Mouse (Mus musculus) heart, adult 2 months (tissue): ENCODE results near the gene Mrpl2.

Source experiments
- CTCF ChIP-seq: fragments of 200-600 bp; IDR thresholded peaks from 2 replicates; pipeline ENCODE4 v1.8.1; 2022; ENCODE audit warnings: antibody characterized with exemption, mild to moderate bottlenecking, moderate library complexity
- POLR2A ChIP-seq: fragments of 200-500 bp; IDR thresholded peaks from 2 replicates; pipeline ENCODE4 v1.6.1; 2011; ENCODE audit warnings: mild to moderate bottlenecking, low read depth, low read length, control low read depth; ENCODE audit not compliant: insufficient read depth

DNA sequence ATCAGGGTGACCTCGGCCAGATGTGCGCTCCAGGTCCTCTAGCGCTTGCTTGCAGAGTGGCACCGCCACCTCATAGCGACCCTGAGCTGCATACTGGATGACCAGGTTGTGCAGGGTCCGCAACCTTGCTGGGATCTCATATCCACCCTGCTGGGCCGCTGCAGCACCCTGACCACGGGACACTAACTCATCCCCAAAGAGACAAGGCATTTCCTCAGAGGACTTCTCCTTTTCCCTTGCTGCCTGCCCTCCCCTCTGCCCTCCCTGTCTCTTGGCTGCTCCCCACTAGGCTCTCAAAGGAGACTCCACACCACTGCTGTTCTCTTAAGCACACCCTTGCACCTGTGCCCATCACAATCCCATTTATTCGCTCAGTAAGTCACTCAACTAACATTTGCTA is 6.1 kb upstream of the Mrpl2 start:
- no peak for TF ChIP-seq CTCF
- TF ChIP-seq POLR2A = no peak
